Mouse (Mus musculus) C2C12 (cell line): ENCODE measurements around the gene Ints7. TPM values are rescaled to one million over a fixed set of nuclear protein-coding genes. Genes with fewer than 3 reads are reported as not detected.

Source experiments
- H3K27me3 ChIP-seq: one replicate; pipeline ENCODE4 v1.6.1; 2011; ENCODE audit not compliant: control insufficient read depth, insufficient read depth, insufficient read length
- H3K36me3 ChIP-seq: one replicate; pipeline ENCODE4 v1.6.1; 2011; ENCODE audit not compliant: control insufficient read depth, insufficient read depth
- H3K4me3 ChIP-seq: one replicate; pipeline ENCODE4 v1.5.1; 2011; ENCODE audit warnings: mild to moderate bottlenecking, control low read depth; ENCODE audit not compliant: poor library complexity, insufficient read depth, severe bottlenecking
- H3K79me2 ChIP-seq: one replicate; pipeline ENCODE4 v1.6.1; 2011; ENCODE audit not compliant: control insufficient read depth, insufficient read depth
- H3K79me3 ChIP-seq: one replicate; pipeline ENCODE4 v1.6.1; 2011; ENCODE audit warnings: low read depth, control low read depth
- H3ac ChIP-seq: one replicate; pipeline ENCODE3; 2011; ENCODE audit warnings: low read depth; ENCODE audit not compliant: control insufficient read depth, insufficient read length
- CEBPB ChIP-seq: IDR thresholded peaks from one replicate; pipeline ENCODE4 v1.6.1; 2011; ENCODE audit warnings: low read depth, mild to moderate bottlenecking, control low read depth, moderate library complexity
- CTCF ChIP-seq: IDR thresholded peaks from one replicate; pipeline ENCODE4 v1.5.1; 2011; ENCODE audit not compliant: control insufficient read depth, insufficient read depth, insufficient read length
- FOSL1 ChIP-seq: IDR thresholded peaks from one replicate; pipeline ENCODE4 v1.8.0; 2011; ENCODE audit warnings: mild to moderate bottlenecking, low read length; ENCODE audit not compliant: poor library complexity, insufficient read depth, severe bottlenecking
- MAX ChIP-seq: IDR thresholded peaks from one replicate; pipeline ENCODE4 v1.6.1; 2011; ENCODE audit warnings: mild to moderate bottlenecking, control low read depth
- MYOD1 ChIP-seq: IDR thresholded peaks from one replicate; pipeline ENCODE4 v1.6.1; 2011; ENCODE audit warnings: low read depth; ENCODE audit not compliant: control insufficient read depth, insufficient read length
- MYOG ChIP-seq: IDR thresholded peaks from one replicate; pipeline ENCODE4 v1.6.1; 2011; ENCODE audit not compliant: control insufficient read depth, insufficient read length; ENCODE audit errors: extremely low read depth
- USF1 ChIP-seq: IDR thresholded peaks from one replicate; pipeline ENCODE4 v1.6.1; 2011; ENCODE audit warnings: low read depth, mild to moderate bottlenecking, control low read depth, moderate library complexity
- polyA plus RNA-seq: library from polyadenylated mRNA; unstranded; fragments of >200 nt; fragmentation: generic; extraction: Trizol; gene quantifications from one replicate; pipeline ENCODE4 v1.2.1, GENCODE M21; 2012; ENCODE audit warnings: missing spikeins

Gene Ints7
- polyA plus RNA-seq, 1 experiment: 24.1 TPM

DNA sequence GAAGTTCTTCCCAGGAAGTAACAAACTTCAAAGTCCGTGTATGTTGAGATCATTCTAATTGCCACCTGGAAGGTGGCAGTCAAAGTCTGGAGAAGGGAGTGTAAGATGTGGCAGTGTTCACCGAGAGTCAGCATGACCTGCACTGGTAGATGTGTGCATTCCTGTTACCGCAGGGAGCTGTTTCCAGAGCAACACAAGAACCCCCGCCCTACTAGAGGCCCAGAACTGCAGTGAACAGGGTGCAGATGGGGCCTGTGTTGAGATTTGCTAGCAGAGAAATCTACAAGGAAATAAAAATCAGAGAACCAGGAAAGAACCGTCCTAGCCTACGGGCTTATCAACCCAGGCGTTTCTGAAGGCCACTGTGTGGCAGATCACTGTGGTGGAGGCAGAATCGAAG is 70.5 kb downstream of the Ints7 start:
- Histone ChIP-seq H3K79me3 (no peaks in the 10 kb centered on the region), H3K4me3 (no peak overlapping the region), H3K36me3 (no peaks in the 10 kb centered on the region), H3K79me2 (no peaks in the 10 kb centered on the region), H3K27me3 (no peaks in the 10 kb centered on the region), H3ac (no peak overlapping the region)
- no peak for TF ChIP-seq MYOD1
- no peak for TF ChIP-seq MYOG
- no peak for TF ChIP-seq CEBPB
- no peak for TF ChIP-seq CTCF
- no peak for TF ChIP-seq MAX
- no peak for TF ChIP-seq USF1
- no peak for TF ChIP-seq FOSL1

DNA sequence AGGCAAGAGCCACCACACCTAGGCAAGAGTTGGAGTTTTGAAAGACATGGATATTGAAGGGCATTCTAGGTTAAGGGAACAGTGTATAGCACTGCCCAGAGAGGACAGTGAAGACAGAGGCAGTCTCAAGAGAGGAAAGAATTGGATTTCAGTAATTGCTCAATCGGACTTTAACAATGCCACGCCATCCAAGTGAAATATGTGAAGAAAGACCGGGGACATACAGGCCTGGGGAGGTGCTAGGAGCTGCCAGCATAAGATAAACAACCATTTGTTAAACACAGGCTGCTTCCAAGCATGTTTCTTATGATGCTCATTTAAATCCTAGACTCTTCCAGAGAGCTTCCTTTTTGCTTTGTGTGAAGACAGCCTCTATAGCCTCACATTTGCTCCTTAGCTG is 72.2 kb downstream of the Ints7 start:
- TF ChIP-seq CEBPB: no peak
- no peak for TF ChIP-seq MYOD1
- no peak for TF ChIP-seq CTCF
- no peak for TF ChIP-seq MAX
- TF ChIP-seq MYOG: no peak
- TF ChIP-seq USF1: no peak
- TF ChIP-seq FOSL1: no peak
- Histone ChIP-seq H3K27me3 (no peaks in the 10 kb centered on the region), H3ac (no peak overlapping the region), H3K79me2 (no peaks in the 10 kb centered on the region), H3K79me3 (no peaks in the 10 kb centered on the region), H3K36me3 (no peaks in the 10 kb centered on the region), H3K4me3 (no peak overlapping the region)

DNA sequence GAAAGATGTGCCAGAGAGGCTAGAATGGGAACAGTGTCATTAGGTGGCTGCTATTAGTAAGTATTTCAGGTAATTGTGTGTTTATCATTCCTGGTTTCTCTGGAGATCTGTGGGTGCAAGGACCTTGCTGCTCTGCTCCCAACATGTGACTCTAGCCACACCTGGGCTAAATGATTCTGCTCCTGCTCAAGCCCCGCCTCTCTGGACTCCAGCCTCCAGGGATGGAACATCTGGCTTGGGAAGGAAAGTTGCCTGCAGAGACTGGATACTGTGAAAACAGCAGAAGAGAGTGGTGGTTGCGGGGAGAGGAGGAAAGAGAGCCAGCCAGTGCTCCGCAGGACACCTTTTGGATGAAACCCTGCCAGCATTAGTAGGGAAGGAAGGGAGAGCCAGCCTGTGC is 84.0 kb downstream of the Ints7 start:
- Histone ChIP-seq H3K36me3 (no peaks in the 10 kb centered on the region), H3ac (no peak overlapping the region), H3K79me2 (no peaks in the 10 kb centered on the region), H3K27me3 (no peaks in the 10 kb centered on the region), H3K79me3 (no peaks in the 10 kb centered on the region), H3K4me3 (no peak overlapping the region)
- TF ChIP-seq MYOG (no peak), CEBPB (no peak), CTCF (no peak)

DNA sequence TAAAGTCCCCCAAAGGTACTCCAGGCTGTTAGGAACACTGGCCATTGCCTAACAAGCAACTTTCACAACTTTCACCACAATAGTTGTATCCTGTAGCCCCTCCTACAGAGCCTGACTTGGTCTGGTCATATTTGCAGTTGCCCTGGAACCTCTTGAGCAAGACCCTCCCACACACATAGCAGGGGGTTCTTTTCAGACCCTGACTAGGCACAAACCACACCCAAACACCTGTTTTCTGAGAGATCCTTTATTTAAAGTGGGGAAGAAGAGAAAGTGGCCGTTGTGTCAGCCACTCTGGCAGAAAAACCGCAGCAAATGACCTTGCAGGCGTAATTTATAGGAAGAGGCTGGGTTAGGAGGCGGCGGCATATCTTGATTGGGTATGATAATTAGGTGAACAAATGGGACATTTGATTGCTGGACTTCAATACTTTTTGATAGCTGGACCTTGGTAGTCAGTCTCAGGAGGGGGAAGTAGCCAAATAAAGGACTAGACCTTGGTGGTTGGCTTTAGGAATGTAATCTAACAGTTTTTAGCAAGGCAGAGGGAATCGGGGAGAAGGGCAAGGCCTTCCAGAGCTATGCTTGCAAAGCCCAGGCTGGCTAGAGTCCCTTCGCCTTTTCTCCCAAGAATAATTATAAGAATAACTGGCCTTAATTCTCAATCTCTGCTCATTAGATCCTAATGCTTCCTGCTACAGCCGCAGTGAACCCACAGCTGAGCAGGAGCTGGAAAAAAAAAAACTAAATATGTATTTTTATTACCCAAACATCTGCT is 85.8 kb downstream of the Ints7 start:
- no peak overlapping the region for H3K4me3 ChIP-seq
- no peaks in the 10 kb centered on the region for H3K27me3 ChIP-seq
- TF ChIP-seq MYOD1: peak; percentile 79
- no peak for TF ChIP-seq MAX
- no peak for TF ChIP-seq MYOG
- peak; percentile 72 for TF ChIP-seq CEBPB
- no peak for TF ChIP-seq FOSL1
- H3ac ChIP-seq: no peak overlapping the region
- no peaks in the 10 kb centered on the region for H3K79me2 ChIP-seq
- H3K36me3 ChIP-seq: no peaks in the 10 kb centered on the region
- H3K79me3 ChIP-seq: no peaks in the 10 kb centered on the region

DNA sequence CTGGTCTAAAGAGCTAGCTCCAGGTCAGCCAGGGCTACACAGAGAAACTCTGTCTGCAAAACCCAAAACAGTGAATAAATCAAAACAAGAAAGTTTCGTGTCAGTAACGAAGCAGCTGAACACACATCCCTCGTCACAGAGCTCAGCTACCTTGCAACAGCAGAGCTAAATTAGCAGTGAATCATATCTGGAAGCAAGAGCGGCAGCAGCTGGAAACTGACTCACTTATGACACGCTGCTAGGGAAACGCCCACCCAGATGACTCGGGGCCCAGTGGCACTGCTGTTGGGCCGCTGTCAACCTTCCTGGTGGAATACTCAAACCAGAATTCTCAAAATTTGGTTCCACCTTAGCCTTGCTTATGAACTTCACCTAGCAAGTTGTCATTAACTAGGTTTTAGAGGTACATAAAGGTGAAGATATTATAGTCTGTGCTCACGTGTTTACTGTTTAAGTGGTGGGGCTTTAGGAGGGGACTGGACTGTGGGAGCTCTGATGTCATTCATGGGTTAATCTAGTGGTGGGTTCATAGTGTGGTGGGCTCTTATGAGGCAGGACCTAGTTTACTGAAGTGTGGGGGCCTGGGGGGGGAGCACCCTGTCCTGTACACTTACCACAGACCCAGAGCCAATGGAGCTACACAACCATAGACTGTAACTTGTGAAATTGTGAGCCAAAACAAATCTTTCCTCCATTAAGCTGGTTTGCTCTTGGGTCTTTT is 86.9 kb downstream of the Ints7 start:
- no peaks in the 10 kb centered on the region for H3K27me3 ChIP-seq
- H3K4me3 ChIP-seq: no peak overlapping the region
- H3K79me3 ChIP-seq: no peaks in the 10 kb centered on the region
- H3K79me2 ChIP-seq: no peaks in the 10 kb centered on the region
- H3ac ChIP-seq: no peak overlapping the region
- TF ChIP-seq USF1 (no peak), MYOD1 (peak; percentile 100), CEBPB (peak; percentile 81), CTCF (no peak), FOSL1 (peak; percentile 85), MAX (peak; percentile 60), MYOG (no peak)
- no peaks in the 10 kb centered on the region for H3K36me3 ChIP-seq
